Mouse (Mus musculus) Muller cell, postnatal 12 days (primary cell): Measurements from ENCODE around the gene Larp1b.

Experiments
- DNase-seq: peaks from one replicate; pipeline ENCODE4 v3.0.0-alpha.2; 2015; ENCODE audit errors: inconsistent ontology term

Gene Larp1b

DNA sequence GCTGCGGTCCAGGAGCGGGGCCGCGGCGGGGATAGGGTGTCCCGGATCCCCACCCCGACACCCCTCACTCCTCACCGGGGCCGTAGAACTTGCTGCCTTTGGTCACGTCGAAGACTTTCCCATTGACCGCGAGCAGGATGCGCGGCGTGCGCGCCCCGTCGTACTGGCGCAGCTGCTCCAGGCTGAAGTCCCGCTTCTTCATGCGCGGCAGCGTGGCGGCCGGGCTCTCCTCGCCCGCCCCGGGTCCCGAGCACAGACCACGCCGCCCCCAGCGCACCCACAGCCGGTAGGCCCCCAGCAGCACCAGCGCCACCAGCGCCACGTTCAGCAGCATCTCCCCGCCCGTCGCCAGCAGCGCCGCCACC is 132.9 kb downstream of the Larp1b start:
- DNase-seq: no peak

GRCm38 (mm10) chr3:41082885-41083789 is 133.5 kb downstream of the Larp1b start, which contains the start of gene Pgrmc2:
Gene Pgrmc2 (minus strand): TSS chr3:41083046.
- DNase-seq: peak; percentile 100

GRCm38 (mm10) chr3:41083790-41084112 is 134.1 kb downstream of the Larp1b start:
- DNase-seq: no peak

- no peak for DNase-seq
Measured at GRCm38 (mm10) chr3:41084421-41084820, 134.8 kb downstream of the Larp1b start.

GRCm38 (mm10) chr3:41087071-41087470 is 137.4 kb downstream of the Larp1b start:
- no peak for DNase-seq
